Mouse (Mus musculus) WW6 (cell line): ENCODE results near the gene Olfr1151.

ENCODE experiments used
- DNase-seq: peaks from one replicate; pipeline ENCODE4 v3.0.0-alpha.2; 2013; ENCODE audit warnings: low read depth, low spot score

Olfr1151 gene

GRCm38 (mm10) chr2:87855562-87855961, at the start of gene Olfr1151:
TSS of gene Olfr1151 (plus strand) at chr2:87855862.
- no peak for DNase-seq

DNA sequence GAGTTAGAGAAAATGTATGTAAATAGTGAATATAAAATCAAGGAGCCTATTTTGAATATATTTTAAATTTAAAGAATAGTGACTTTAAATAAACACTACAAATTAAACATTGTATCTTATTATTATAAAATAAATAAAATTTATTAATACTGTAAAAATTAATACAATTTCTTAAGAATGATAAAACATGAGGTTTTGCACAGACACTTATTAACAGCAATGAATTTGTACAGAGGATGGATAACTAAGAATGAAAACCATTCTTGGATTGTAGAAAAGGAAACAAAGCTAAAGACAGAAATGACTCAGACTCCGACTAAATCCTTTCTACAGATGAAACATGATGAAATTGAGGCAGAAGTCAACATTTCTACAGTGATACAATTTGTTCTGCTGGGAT, 46.1 kb upstream of the Olfr1151 start, which contains the start of gene Olfr1145:
Gene Olfr1145 (plus strand): TSS at position 301 of the 400 bp plus-strand sequence.
- DNase-seq = no peak

GRCm38 (mm10) chr2:87830233-87830632, 25.4 kb upstream of the Olfr1151 start, which contains the start of gene Olfr1148:
TSS of gene Olfr1148 (plus strand) at chr2:87830533.
- no peak for DNase-seq

DNA sequence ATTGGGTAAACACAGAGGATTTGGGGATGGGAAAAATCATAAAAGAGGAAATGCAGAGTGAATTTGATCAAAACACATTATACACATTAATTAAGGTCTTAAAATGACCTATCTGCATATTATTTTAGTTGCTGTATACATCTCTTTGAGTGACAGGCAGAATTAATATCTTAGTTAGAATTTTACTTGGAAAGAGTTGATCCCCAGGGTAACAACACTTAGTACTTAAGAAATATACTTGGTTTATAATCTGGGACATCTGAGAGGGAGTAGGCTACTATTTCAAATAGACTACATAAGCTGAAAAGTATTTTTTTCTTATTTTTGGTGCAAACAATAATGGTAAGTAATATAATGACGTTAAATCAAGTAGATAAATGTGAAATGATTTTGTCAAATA, 12.0 kb upstream of the Olfr1151 start, which contains the start of gene Olfr1150-ps1:
Gene Olfr1150-ps1 (plus strand): TSS at position 301 of the 400 bp plus-strand sequence.
- DNase-seq = no peak

GRCm38 (mm10) chr2:87866192-87866591, 10.5 kb downstream of the Olfr1151 start, which contains the start of gene Olfr1152:
TSS of gene Olfr1152 (plus strand) at chr2:87866492.
- no peak for DNase-seq

GRCm38 (mm10) chr2:87894662-87895061, 39.0 kb downstream of the Olfr1151 start, which contains the start of gene Olfr1153:
TSS of gene Olfr1153 (plus strand) at chr2:87894962.
- DNase-seq = no peak

GRCm38 (mm10) chr2:87905066-87905465, 49.4 kb downstream of the Olfr1151 start, which contains the start of gene Olfr1154:
TSS of gene Olfr1154 (minus strand) at chr2:87905166.
- no peak for DNase-seq
